Mouse (Mus musculus): Measurements from ENCODE around the gene Cox6b1.

Cox6b1 gene

DNA sequence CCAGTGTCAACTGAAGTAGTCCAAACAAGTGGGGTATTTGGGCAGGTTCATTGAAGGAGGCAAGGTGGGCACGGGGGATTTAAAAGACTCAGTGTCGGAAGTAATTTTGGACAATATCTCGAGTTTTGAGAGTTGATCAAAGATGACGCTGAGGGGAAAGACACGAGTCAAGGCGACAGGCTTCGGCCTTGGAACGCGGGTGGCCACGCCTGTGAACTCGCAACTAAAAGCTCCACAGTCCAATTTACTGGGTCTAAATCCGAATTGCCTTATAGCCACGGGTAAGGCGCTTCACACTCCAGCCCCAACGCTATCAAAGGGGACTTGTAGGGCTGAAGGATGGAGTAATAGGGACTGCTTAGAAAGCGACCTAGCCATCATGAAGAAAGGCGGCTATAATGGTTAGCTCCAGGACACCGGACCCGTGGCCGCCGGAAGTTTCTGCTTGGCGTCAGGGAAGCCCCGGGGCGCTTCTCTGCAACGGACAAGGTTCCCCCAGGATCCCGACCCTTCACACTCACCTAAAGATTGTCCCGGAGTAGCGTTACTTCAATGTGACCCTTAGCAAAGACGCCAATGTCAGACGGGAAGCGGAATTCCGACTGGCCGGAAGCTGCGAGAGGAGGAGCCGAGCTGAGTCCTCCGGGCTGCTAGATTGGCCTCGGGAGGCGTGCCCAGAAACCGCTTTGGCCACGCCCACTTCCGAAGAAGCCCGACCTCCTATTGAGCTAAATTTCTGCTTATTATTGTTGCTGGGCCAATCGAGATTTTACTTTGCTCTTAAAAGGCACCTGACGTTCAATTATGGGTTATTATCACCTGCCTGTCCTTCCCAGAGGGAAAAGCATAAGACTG, at the start of gene Cox6b1:
TSS of gene Cox6b1 (minus strand) at position 622 of the 855 bp plus-strand sequence.
- peak; percentile 92 for DNase-seq

DNA sequence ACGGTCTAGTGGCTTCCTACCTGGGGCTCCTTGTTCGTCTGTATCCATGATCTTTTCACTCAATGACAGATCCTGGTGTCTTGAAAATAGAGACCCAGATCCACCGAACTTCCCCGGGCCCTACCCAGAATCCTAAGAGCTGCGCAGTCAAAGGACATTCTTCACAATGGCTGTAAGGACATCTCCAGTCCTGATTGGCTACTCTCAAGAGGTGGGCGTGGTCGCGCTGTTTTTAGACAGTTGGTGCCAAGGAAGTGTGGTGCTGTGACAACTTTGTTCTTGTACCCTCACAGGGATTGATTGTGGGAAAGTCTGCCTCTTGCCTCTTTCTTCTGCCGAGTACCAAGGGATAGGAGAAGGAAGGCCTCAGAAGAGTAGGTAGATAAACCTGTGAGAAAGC, 45.5 kb upstream of the Cox6b1 start, which contains the start of gene Pmis2:
TSS of gene Pmis2 (minus strand) at position 126 of the 400 bp plus-strand sequence.
- no peak for DNase-seq

DNA sequence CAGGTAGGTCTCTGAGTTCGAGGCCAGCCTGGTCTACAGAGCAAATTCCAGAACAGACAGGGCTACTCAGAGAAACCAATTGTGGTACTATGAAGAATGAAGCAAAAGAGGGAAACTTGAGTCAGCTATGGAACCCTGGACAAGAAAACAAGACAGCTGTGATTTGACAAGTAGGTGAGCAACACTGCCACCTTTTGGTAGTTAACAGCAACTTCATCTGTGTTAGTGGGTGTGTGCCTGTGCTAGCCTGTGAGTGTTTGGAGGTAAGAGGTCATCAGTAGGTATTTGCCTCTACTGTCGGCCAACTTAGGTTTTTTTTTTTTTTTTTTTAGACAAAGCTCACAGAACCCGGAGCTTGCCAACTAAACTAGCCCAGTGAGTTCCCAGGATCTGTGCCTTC, 43.3 kb upstream of the Cox6b1 start:
- DNase-seq: peak; percentile 31

DNA sequence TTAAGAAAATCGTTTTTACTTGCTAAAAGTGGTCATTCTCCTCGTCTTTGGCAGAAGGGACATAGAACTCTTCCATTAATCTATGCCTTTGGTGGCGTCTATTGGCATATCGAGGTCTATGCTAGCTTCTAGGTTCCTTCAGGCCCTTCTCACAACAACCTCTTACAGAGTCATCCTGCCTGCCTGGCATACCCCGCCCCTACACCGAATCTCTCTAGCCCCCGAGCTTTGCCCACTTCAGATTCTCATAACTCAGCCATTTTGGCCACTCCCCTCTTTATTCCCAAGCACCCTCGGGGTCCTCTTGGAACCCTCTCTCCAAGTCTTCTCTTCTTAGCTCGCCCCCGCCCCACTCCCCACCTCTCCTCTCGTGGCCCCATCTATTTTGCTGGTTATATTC, 39.4 kb upstream of the Cox6b1 start:
- DNase-seq: no peak

DNA sequence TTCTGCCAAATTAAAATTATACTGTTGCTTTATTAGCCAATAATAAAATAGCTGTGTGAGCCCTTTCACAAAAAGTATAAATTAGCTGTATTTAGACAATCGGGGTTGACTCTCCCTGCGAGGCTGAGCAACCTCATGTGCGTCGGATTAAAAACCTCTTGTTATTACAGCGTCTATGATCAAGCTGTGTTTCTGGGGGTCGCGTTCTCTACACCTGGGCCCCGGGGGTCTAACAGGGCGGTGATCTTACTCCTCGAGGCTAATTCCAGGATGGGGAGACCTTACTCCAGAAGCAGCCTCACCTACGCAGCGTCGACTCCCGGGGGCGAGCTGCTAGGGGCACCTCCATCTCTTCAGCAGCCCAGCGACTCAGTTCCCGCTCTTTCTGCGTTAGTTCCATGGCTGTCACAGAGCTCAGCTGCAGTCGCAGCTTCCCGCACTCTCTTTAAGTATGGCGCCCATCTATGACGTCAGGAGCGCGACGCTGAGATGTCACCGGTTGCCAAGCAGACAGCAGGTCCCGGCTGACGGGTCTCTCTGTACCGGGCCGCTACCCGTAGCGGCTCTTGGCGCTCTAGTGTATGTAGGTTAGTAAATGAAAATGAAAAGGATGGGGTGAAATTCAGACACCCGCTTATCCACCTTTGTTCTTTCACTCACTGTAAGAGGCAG, 38.7 kb upstream of the Cox6b1 start, which contains the start of gene Haus5:
TSS of gene Haus5 (minus strand) at position 466 of the 672 bp plus-strand sequence.
- peak; percentile 92 for DNase-seq

DNA sequence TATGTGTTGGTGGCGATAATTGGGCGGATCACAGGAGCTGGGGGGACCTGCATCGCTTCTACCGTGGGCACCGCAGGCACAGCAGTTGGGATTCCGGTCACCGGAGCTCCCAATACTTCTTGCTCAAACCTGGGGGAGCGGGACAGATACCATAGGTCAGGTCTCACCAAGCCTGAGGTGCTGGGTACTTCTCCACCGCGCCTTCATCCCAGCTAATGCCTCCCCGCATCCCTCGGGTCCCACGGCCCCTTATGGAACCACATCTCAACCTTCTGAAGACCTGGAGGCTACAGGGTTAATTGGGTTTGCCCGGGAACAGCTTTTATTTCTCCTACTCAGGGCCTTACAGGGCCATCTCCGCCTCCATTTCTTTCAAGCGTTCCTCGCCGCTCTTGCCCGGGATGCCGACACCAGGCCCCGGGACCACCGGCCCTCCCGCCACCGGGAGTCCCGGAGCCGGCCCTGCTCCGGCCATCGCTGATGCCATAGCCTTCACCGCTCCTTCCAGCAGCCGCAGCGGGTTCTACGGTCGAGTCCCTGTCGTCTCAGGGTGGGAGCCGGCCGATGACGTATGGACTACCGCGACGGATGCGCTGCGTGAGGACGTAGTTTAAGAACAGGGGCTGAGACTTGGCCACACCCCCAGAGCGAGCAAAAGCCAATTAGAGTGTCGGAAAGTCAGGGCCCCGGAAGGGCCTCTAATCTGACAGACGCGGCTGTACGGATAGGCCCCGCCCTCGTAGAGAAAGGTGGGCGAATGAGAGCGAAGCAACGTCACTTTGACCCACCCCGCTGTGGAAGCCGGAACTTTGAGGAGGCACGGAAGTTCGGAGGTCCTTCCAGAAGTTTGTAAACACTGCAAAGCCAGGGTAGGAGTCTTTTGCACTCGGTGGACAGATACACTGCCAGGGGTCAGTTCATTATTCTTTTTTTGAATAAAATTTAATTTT, 23.9 kb upstream of the Cox6b1 start, which contains the start of gene Rbm42:
TSS of gene Rbm42 (minus strand) at position 727 of the 950 bp plus-strand sequence.
- peak; percentile 100 for DNase-seq

DNA sequence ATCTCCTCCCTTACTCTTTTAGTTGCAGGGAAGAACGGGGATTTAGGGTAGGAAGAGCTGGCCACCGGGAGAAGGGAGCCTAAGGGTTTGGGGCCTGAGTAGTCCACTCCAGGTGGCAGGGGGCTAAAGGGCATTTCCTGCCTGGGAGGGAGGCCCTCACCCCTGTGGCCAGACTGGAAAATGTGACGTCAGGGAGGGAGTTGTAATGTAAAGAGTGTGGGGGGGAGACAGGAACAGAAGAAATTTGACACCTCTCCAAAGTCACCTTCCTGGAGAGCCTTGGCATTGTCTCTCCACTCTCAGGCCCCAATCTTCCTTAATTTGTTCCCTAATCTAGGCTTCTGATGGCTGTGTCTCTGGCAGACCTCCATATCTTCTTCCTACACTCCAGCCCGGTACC, 13.1 kb upstream of the Cox6b1 start:
- no peak for DNase-seq

DNA sequence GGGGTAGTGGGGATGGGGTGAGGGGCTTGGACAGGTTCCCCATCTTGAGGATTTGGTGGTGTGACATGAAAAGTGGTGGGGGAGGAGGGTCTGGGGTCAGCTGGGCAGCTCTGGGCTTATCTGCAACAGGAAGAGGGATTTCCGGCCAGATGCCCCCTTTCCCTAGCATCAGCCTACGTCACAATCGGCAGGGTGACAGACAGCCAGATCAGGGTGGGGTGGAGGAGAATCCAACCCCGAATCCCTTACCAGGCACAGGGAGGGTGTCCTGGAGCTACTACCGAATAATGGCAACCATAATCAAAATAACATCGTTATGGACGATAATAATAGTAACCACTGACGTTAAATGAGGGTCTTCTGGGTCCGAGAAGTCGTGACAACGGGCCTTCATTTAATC, 10.4 kb upstream of the Cox6b1 start:
- DNase-seq: no peak

DNA sequence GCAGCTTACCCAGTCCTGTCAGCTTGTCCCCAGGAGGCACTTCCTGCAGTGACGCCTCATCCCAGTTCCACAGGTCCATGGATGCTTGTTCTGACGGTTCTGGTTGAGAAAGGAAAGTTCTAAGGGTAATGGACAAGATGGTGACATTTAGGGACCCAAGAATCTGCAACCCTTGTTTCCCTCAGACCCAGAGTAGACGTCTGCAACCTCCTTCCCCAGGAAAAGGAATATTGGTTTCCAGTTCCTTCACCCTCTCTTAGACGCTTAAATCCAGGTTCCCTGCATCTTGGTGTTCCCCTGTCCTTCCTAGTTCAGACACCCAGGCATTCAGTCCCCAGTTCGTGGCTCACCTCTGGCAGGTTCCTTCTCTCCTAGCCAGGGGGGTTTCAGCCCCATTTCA, 9.8 kb upstream of the Cox6b1 start, which contains the start of gene Etv2:
TSS of gene Etv2 (minus strand) at position 101 of the 400 bp plus-strand sequence.
- no peak for DNase-seq

DNA sequence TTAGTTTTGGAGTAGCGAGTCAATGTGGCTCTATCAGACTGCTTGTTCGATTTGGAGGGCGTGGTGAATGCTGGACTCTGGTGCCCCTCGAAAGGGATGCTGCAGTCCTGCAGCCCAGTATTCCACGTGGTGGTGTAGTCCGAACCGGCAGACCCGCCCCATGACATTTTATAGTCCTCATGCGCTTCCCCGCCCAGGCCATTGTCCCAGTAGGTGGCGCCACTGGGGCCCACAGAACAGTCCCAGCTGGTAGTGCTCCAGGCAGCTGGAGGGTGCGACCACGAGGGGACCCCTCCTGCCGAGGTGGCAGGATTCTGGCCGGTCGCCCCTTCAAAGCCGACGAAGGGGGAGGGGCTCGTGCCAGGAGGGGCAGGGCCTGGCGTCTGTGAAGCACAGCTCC, 8.7 kb upstream of the Cox6b1 start:
- peak; percentile 34 for DNase-seq

DNA sequence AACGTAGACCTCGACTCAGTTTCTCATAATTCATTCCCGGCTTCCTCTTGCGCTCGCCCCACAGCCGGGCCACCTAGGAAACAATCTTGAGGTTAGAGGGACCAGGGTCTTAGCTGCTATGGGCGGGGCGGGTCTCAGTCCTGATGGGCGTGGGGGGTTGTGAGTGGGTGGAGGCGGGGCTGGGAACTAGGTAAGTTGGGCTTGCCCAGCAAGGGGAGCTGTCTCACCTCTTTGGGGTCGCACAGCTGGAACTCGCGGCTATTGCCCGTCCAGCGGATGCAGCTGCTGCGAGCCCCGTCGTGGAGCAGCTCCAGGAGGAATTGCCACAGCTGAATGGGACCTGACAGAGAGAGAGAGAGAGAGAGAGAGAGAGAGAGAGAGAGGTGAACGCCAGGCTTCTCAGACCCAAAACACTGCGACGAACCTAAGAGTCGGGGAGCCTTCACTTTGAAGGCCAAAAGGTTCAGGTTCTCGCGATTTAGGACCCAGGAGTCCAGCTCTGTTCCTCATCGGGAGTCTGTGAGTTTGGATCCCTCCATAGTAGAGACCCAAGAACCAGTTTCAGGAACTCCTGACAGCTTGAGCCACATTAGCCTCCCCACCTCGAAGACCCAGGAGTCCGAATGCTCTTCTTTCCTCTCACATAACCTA, 7.9 kb upstream of the Cox6b1 start:
- no peak for DNase-seq

DNA sequence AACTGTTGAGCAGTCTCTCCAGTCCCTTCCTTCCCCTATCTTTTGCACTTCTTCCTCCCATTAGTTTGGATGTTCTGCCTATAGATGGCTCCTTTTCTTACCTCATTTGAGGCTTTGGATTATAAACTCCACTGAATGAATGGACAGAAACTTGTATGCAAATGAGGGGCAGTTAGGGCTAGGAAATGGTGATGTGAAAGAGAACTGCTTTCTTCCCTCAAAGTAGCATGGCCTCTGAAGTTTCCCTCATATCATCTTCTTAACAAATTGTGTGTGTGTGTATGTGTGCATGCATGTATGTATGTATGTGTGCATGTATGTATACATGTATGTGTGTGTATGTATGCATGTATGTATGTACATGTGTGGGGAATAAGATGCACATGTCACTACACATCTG, 3.1 kb upstream of the Cox6b1 start:
- no peak for DNase-seq

DNA sequence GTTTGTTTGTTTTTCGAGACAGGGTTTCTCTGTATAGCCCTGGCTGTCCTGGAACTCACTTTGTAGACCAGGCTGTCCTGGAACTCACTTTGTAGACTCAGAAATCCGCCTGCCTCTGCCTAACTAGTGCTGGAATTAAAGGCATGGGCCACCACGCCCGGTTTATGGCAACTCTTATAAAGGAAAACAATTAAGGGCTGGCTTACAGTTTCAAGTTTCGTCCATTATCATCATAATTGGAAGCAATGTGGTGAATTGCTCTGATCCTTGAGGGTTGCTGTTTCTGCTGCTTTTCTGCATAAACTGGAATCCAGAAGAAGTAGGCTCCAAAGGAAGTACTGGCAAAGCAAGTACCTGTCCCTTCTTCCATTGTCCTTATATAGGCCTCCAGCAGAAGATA, 696 bp upstream of the Cox6b1 start:
- DNase-seq: no peak

DNA sequence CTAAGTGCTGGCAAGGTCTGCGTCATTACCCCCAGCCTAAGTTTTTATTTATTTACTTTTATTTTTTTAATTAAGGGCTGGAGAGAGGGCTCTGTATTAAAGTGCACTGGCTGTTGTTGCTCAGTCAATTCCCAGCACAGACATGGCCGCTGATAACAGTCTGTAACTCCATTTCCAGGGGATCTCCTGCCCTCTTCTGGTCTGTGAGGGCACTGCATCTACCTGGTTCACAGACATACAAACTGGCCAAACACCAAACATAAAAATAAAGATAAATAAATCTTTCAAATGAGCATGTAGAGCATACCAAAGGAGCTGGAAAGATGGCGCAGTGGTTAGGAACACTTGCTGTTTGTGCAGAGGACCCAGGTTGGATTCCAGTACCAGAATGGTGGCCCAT, 6.7 kb downstream of the Cox6b1 start:
- peak; percentile 44 for DNase-seq

DNA sequence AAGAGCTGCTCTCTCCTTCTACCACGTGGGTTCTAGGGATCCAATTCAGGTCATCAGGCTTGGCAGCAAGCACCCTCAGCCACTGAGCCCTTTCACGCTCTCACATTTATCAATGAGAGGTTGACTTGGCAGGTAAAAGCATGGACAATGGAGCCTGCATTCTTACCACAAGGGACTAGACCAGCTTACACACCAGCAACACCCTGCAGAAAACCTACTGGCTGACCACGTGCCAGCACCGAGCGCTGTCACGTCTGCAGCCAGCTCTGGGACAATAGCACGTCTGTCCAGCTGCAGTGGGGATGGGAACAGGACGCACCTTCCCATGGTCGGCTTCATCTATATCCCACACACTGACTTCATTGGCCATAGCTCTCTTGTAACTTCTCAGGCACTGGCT, 7.3 kb downstream of the Cox6b1 start:
- no peak for DNase-seq

DNA sequence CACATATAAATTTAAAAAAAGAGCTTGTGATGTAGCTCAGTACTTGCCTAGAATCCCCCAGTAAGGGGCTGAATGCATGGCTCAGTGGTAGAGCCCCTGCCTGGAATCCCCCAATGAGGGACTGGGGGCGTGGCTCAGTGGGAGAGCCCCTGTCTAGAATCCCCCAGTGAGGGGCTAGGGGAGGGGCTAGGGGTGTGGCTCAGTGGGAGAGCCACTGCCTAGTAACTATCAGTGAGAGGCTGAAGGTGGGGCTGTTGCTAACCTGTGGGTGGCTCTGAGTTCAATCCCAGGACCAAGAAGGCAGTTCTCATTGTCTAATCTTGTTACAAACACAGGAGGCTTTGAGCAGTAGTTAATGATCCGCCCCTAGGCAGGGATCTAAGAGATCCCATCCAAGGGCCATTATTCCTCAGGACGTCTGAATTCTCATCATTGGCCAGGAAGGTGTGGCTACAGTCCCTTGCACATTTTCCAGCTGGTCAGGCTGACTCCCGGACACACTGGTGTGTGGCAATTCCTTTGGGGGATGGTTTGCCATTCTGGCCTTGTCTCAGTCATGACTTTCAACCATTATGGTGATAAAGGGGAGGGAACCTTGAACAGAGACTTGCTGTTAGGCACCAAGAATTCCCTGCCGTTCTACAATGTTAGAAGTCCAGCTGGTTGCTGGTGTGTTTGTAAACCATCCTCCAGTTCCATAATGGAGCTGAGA, 10.7 kb downstream of the Cox6b1 start:
- no peak for DNase-seq

DNA sequence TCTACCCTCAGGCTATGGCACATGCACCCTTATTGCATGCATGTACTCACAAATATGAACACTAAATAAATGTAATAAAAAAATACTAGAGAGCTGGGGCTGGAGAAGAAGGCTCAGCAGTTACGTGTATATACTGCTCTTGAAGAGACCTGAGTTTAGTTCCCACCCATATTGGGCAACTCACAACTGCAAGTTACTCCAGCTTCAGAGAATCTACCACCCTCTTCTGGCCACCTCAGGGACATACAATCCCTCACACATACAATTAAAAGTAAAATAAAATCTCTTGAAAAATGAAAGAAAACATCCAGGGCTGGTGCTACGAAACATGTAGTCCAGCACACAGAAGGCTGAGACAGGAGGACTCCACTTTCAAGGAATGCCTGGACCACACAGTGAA, 11.5 kb downstream of the Cox6b1 start:
- no peak for DNase-seq

DNA sequence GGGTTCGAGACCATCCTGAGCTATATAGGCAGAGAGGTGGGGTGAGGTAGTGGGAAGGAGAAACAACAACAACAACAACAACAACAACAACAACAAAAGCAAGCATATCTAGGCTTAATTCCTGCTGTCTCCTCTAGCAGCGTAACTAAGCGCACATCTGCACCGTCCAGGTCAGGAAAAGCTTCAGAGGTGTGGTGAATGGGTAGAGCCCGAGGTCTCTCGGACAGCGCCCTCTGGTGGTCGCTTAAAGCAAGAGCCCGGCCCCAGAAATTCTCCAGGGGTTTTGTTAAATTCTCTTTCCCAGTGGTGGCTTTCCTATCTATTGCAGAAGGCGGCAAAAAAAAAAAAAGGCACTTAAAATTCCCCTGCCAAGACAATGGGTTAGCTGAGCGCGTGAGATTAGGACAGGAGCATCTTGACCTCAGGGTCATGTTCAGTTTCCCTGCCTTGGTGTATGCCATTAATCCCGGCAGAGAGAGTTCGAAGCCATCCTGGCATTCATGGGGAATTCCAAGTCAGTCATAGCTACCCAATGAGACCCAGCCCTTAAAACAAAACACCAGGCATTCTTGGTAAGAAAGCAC, 12.3 kb downstream of the Cox6b1 start:
- peak; percentile 74 for DNase-seq

DNA sequence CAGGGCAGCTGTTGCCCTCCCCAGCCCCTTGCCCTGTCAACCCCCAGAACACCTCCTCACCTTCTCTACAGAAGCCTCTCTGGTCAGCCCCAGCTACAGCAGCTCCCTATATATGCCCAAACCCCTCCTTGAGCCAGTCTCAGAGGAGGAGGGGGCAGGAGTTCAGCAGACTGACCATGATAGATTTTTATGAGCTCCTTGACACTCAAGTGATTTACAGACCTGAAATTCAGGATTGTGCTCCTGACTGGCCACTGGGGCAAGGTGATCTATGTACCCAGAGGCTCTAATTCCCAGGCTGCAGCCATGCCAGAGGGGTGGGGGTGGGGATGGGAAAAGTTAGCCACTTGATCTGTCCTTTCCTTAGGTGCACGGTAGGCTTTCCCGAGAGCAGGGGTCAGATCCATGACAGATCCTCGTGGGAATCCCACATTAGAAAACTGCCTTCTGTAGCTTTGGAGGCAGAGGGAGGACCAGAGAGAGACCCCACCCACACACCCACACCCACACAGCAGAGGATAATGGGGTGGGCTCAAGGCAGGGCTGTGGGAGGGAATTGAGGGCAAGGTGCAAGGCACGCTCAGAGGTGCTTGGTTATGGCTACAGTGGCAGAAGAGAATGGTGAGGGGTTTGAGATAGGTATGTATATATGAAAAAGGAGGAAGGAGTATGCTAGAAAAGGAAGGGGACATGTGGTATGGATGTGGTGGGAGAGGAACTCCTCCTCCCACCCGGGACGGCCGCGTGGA, 13.1 kb downstream of the Cox6b1 start, which contains the start of gene Upk1a:
TSS of gene Upk1a (minus strand) at position 194 of the 749 bp plus-strand sequence.
- no peak for DNase-seq

DNA sequence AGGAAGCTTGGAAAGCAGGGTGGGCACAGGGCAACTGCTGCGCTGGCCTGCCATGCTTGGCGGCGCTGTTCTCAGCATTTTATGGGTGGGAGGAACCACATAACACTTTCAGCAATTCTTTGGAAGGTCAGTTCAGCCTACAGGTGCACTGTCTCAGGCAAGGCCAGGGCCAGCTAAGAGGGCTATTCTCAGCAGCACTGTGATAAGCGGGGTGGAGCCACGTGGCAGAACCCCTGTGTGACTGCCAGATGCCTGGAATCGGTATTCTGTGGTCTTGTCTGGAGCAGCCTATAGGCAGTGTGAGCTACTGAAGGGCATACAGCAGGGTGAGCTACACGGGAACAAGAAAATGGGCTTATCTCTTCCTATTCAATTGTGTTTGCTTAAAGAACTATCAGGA, 15.9 kb downstream of the Cox6b1 start:
- DNase-seq: no peak

All from kidney, adult 9 months (tissue).